Mouse (Mus musculus): ENCODE data around the gene Olfr509. TPM values are rescaled to one million over a fixed set of nuclear protein-coding genes. Genes with fewer than 3 reads are reported as not detected.

The Olfr509 gene
- polyA plus RNA-seq (2012; rRNA removed) = not detected in 2 replicates

GRCm38 (mm10) chr7:108651806-108652205 is at the start of gene Olfr509:
TSS of gene Olfr509 (minus strand) at chr7:108651906.

GRCm38 (mm10) chr7:108666118-108666517 is 14.4 kb upstream of the Olfr509 start, which contains the start of gene Olfr510:
TSS of gene Olfr510 (plus strand) at chr7:108666418.

DNA sequence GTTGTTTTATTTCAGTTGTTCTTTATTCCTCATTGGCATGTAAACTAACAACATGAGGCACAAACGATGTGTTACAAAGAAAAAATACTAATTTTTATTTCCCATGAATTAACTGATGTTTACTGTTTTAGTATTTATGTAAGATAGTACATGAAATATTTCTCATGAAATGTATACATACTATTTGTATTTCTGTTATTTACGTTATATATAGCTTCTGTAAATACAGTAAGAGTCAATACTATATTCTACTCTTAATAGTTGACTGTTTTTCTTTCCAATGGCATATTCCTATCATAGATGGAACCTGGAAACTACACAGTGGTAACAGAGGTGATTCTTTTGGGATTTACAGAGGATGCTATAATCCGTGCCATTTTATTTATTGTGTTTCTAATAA is 22.0 kb downstream of the Olfr509 start, which contains the start of gene Olfr508:
Gene Olfr508, plus strand, starts transcription at position 301 of the 400 bp plus-strand sequence.

GRCm38 (mm10) chr7:108621514-108621913 is 30.2 kb downstream of the Olfr509 start, which contains the start of gene Olfr507:
TSS of gene Olfr507 (plus strand) at chr7:108621814.

DNA sequence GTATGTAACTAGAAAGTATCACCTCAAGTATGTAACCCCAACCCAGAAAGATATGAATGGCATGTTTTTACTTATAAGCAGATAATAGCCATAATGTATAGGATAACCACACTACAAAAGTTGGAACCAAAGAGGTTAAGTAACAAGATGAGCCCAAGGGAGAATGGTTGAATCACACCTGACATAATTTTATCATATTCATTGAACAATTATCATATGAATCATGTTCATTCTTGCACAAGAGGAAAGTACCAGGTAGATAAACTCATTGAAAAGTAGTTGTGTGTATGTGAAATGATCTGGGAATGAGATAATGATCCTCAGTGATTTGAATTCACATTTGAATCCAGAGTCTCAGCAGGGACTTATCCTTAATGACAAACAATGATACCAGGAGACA is 41.2 kb downstream of the Olfr509 start, which contains the start of gene Olfr506:
Gene Olfr506, plus strand, starts transcription at position 301 of the 400 bp plus-strand sequence.

Other genes starting within 250 kb of the Olfr509 start
- gene Olfr497, start 231.5 kb downstream of the Olfr509 start, polyA plus RNA-seq (2012; rRNA removed) = not detected in 2 replicates
- gene Olfr498, start 186.6 kb downstream of the Olfr509 start, polyA plus RNA-seq (2012; rRNA removed) = not detected in 2 replicates
- not detected in 2 replicates for gene Olfr502, start 126.8 kb downstream of the Olfr509 start, polyA plus RNA-seq (2012; rRNA removed)
- not detected in 2 replicates for gene Olfr503, start 107.4 kb downstream of the Olfr509 start, polyA plus RNA-seq (2012; rRNA removed)
- gene Olfr504, start 86.1 kb downstream of the Olfr509 start, polyA plus RNA-seq (2012; rRNA removed) = not detected in 2 replicates
- not detected in 2 replicates for gene Olfr506, start 41.1 kb downstream of the Olfr509 start, polyA plus RNA-seq (2012; rRNA removed)
- not detected in 2 replicates for gene Olfr507, start 30.1 kb downstream of the Olfr509 start, polyA plus RNA-seq (2012; rRNA removed)
- gene Olfr508, start 21.9 kb downstream of the Olfr509 start, polyA plus RNA-seq (2012; rRNA removed) = not detected in 2 replicates
- not detected in 2 replicates for gene Olfr510, start 14.5 kb upstream of the Olfr509 start, polyA plus RNA-seq (2012; rRNA removed)
- not detected in 2 replicates for gene Olfr512, start 61.4 kb upstream of the Olfr509 start, polyA plus RNA-seq (2012; rRNA removed)
- gene Olfr513, start 99.1 kb upstream of the Olfr509 start, polyA plus RNA-seq (2012; rRNA removed) = not detected in 2 replicates
- gene Olfr514, start 174.1 kb upstream of the Olfr509 start, polyA plus RNA-seq (2012; rRNA removed) = not detected in 2 replicates
- not detected in 2 replicates for gene Olfr516, start 198.6 kb upstream of the Olfr509 start, polyA plus RNA-seq (2012; rRNA removed)
- not detected in 2 replicates for gene Olfr517, start 220.5 kb upstream of the Olfr509 start, polyA plus RNA-seq (2012; rRNA removed)
- gene Olfr518, start 233.1 kb upstream of the Olfr509 start, polyA plus RNA-seq (2012; rRNA removed) = not detected in 2 replicates
- not detected in 2 replicates for gene Olfr519, start 242.5 kb upstream of the Olfr509 start, polyA plus RNA-seq (2012; rRNA removed)

Measured in colon, adult 2 months (tissue).